Mouse (Mus musculus) G1E (cell line): Measurements from ENCODE around the gene Armc6.

Source experiments
- CTCF ChIP-seq: IDR thresholded peaks from 2 replicates; pipeline ENCODE4 v1.5.1; 2012; ENCODE audit warnings: low read depth, low read length, inconsistent platforms, mixed read lengths
- GATA2 ChIP-seq: IDR thresholded peaks from 2 replicates; pipeline ENCODE4 v1.6.1; 2012; ENCODE audit warnings: low read depth, low read length, inconsistent platforms, borderline replicate concordance

DNA sequence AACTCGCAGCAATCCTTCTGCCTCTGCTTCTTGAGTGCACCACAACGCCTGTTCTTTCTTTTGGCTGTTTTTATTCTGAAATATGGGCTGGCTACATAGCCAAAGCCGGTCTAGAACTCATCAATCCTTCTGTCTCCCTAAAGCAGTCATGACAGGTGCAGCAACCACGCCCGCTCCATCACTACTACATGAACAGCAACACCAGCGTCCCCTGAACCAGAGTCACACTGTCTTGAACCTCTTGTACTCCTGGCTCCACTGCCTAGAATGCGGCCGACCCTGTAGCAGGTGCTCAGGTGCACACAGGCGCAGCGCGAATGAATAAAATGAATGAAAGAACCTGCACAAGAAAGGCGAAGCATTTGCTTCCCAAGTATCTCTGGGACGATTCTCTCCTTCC is 660 bp downstream of the Armc6 start:
- TF ChIP-seq CTCF (no peak), GATA2 (no peak)
